Mouse (Mus musculus) thymus, postnatal 14 days (tissue): ENCODE results near the gene Ubl3.

Source experiments
- DNase-seq: peaks from one replicate; pipeline ENCODE4 v3.0.0; 2021

The Ubl3 gene

DNA sequence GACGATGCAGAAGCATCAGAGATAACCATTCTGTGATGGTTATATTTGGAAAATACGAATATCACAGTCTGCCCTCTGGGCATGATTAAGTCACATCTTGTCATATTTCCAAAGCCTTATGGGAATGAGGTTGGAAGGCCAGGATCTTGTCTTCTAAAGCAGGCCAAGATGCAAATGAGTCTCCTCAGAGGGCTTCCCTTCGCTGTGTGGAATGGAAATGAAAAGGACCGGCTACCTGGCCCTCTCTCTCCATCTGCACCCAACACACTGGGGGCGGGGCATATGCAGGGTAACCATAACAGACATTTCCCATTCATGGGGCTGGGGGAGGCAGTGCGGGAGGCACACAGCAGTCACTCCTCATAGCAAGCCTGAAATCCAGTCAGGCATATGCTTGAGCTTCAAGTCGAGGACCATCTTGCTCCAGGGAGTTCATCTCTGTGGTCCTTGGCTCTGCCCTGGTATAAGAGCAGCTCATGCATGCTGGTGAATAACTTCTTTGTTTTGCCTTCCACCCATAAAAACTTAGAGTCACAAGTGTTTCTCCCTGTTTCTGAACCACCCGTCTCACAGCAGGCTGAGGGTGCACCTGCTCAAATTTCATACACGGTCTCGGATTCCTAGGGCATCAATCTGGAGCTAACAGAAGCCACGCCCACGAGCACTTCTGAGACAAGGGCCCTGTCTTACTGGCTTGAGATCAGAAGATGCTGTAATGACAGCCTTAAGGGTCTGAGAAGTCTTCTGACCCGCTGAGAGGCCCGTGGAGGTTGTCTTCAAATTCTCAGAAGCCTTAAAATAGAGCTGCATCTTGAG, 83.8 kb downstream of the Ubl3 start:
- no peak for DNase-seq

DNA sequence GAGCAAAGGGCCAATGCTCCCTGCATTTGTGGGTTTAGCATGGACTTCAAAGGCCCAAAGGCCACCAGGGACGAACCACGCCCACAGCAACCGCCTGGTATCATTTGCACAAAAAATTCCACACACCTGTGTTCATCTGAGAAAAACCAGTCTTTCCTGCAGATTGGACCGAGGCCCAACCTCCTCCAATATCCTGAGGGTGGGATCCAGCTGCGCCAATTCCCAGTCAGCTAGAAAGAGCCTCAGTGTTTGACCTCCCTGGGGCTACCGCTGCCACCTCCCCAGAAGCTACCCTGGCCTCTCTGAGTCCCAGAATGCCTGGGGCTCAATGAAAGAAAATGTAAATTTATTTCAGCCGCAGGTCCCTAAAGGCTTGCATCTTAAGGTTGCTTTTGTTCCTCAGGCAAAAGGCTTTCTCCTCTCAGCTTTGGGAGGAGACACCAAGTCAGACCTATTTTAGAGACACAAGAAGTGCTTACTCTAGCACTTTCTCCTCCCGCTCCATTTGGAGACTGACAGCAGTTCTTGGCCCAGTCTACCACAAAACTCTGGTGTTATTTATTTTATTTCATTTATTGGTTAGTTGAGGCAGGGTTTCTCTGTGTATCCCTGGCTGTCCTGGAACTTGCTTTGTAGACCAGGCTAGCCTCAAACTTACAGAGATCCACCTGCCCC, 85.5 kb downstream of the Ubl3 start:
- DNase-seq, result no peak

DNA sequence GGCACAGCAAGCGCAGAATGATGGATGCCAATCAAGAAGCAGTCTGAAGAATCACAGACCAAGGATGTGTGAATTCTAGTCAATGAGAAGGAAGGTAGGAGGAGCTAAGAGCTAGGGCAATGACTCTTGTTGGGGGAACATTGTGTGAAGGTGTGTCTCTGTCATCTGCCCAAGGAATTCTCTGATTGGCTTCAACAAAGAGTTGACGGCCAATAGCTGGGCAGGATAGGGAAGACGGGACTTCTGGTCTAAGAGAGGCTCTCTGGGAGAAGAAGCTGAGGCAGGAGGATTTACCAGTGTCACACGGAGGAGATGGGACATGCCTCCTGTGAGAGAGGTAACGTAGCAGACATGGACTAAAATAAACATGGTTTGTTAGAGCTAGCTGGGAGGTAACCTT, 86.5 kb downstream of the Ubl3 start:
- DNase-seq, result no peak

GRCm38 (mm10) chr5:148465091-148465490, 87.5 kb downstream of the Ubl3 start:
- DNase-seq, result no peak

GRCm38 (mm10) chr5:148464489-148464888, 88.1 kb downstream of the Ubl3 start:
- DNase-seq, result no peak

GRCm38 (mm10) chr5:148463783-148464294, 88.8 kb downstream of the Ubl3 start:
- DNase-seq, result no peak
